Mouse (Mus musculus) lung, postnatal 0 days (tissue): ENCODE data around the gene D2hgdh. TPM values are rescaled to one million over a fixed set of nuclear protein-coding genes. Genes with fewer than 3 reads are reported as not detected.
A peak's percentile ranks its signal among the peaks of the same experiment; 100 is the strongest.

Experiments used
- ATAC-seq: fragments of 200-750 bp; cut with Nextera tagmentation; 2 replicates; pipeline ENCODE4 v1.8.0; 2017; ENCODE audit warnings: moderate library complexity
- DNase-seq: peaks from one replicate; pipeline ENCODE4 v3.0.0-alpha.2; 2016; ENCODE audit warnings: low spot score
- H3K27ac ChIP-seq: fragments of 300-500 bp; sonication (generic); 2 replicates; pipeline ENCODE4 v1.5.1; 2014; ENCODE audit warnings: antibody characterized with exemption, mild to moderate bottlenecking, low read length, mixed read lengths
- H3K27me3 ChIP-seq: fragments of 300-500 bp; sonication (generic); replicated peaks from 2 replicates; pipeline ENCODE4 v1.6.1; 2014; ENCODE audit warnings: low read length, mixed read lengths; ENCODE audit not compliant: insufficient read depth
- H3K36me3 ChIP-seq: fragments of 300-500 bp; sonication (generic); 2 replicates; pipeline ENCODE4 v1.6.1; 2014; ENCODE audit warnings: low read length, mixed read lengths; ENCODE audit not compliant: insufficient read depth
- H3K4me1 ChIP-seq: fragments of 300-500 bp; sonication (generic); 2 replicates; pipeline ENCODE4 v1.6.1; 2014; ENCODE audit warnings: antibody characterized with exemption, low read depth, low read length, mixed read lengths; ENCODE audit not compliant: insufficient read depth
- H3K4me2 ChIP-seq: fragments of 300-500 bp; sonication (generic); replicated peaks from 2 replicates; pipeline ENCODE4 v1.6.1; 2014; ENCODE audit warnings: low read depth, mild to moderate bottlenecking, low read length, moderate library complexity, mixed read lengths
- H3K4me3 ChIP-seq: fragments of 300-500 bp; sonication (generic); 2 replicates; pipeline ENCODE4 v1.5.1; 2014; ENCODE audit warnings: low read depth, low read length
- H3K9ac ChIP-seq: fragments of 300-500 bp; sonication (generic); replicated peaks from 2 replicates; pipeline ENCODE4 v1.6.1; 2014; ENCODE audit warnings: low read depth, mild to moderate bottlenecking
- H3K9me3 ChIP-seq: fragments of 300-500 bp; sonication (generic); 2 replicates; pipeline ENCODE4 v1.6.1; 2016; ENCODE audit warnings: low read length, mixed read lengths
- CTCF ChIP-seq: IDR thresholded peaks from 2 replicates; pipeline ENCODE4 v1.5.1; 2016; ENCODE audit warnings: antibody characterized with exemption, mild to moderate bottlenecking
- EP300 ChIP-seq: IDR thresholded peaks from 2 replicates; pipeline ENCODE4 v1.6.1; 2016; ENCODE audit warnings: antibody characterized with exemption, mild to moderate bottlenecking, control low read depth
- WGBS: fragments of 180-500 bp; shearing (Covaris S2); extraction: QIAGEN DNeasy Blood & Tissue Kit; methylation state at CpG from one replicate; pipeline ENCODE4 v1.1.7; 2014; 5-methylcytosine and 5-hydroxymethylcytosine counted together
- polyA plus RNA-seq: library from polyadenylated mRNA; unstranded; fragments of >200 nt; fragmentation: Nextera tagmentation; extraction: Ambion mirVana; gene quantifications from 2 replicates; pipeline ENCODE4 v1.2.1, GENCODE M21; 2015

The D2hgdh gene
- polyA plus RNA-seq, 1 experiment from 2014 or later, result 7.2 TPM

- ATAC-seq (no peak), DNase-seq (no peak)
- no peaks in the 10 kb centered on the region for H3K9me3 ChIP-seq
- TF ChIP-seq EP300 (no peak), CTCF (no peak)
- no peak overlapping the region for H3K4me2 ChIP-seq
- peaks cover 28% of the 10 kb centered on the region; the same call in 1 of the 2 replicates for H3K36me3 ChIP-seq
- peaks cover 4% of the 10 kb centered on the region; the same call in 1 of the 2 replicates for H3K4me1 ChIP-seq
- no peak overlapping the region for H3K27ac ChIP-seq
- WGBS, result 69% methylated on average over 4 of the region's 4 CpGs
- no peak overlapping the region for H3K9ac ChIP-seq
- H3K4me3 ChIP-seq, result no peak overlapping the region
- H3K27me3 ChIP-seq, result no peaks in the 10 kb centered on the region
These were observed 15.8 kb upstream of the D2hgdh start for GRCm38 (mm10) chr1:93808871-93809270.

GRCm38 (mm10) chr1:93810011-93810410 is 14.7 kb upstream of the D2hgdh start:
- no peak overlapping the region for H3K27ac ChIP-seq
- peaks cover 37% of the 10 kb centered on the region; the same call in 1 of the 2 replicates for H3K36me3 ChIP-seq
- no peaks in the 10 kb centered on the region for H3K9me3 ChIP-seq
- TF ChIP-seq CTCF (no peak), EP300 (no peak)
- no peaks in the 10 kb centered on the region for H3K4me1 ChIP-seq
- no peak for ATAC-seq
- no peak overlapping the region for H3K4me3 ChIP-seq
- no peaks in the 10 kb centered on the region for H3K27me3 ChIP-seq
- no peak overlapping the region for H3K9ac ChIP-seq
- whole genome bisulfite sequencing, result 96% methylated on average over 3 of the region's 3 CpGs
- no peak for DNase-seq
- no peak overlapping the region for H3K4me2 ChIP-seq

GRCm38 (mm10) chr1:93811495-93812039 is 13.1 kb upstream of the D2hgdh start:
- H3K27ac ChIP-seq, result no peak overlapping the region
- H3K4me2 ChIP-seq, result no peak overlapping the region
- peaks cover 49% of the 10 kb centered on the region; the same call in 1 of the 2 replicates for H3K36me3 ChIP-seq
- H3K27me3 ChIP-seq, result no peaks in the 10 kb centered on the region
- WGBS, result 85% methylated on average over 8 of the region's 8 CpGs
- no peak for DNase-seq
- ATAC-seq, result no peak
- TF ChIP-seq EP300 (no peak), CTCF (no peak)
- no peak overlapping the region for H3K4me3 ChIP-seq
- no peak overlapping the region for H3K9ac ChIP-seq
- H3K9me3 ChIP-seq, result no peaks in the 10 kb centered on the region
- H3K4me1 ChIP-seq, result no peaks in the 10 kb centered on the region

- DNase-seq (no peak), ATAC-seq (no peak)
- Histone ChIP-seq H3K27me3 (no peaks in the 10 kb centered on the region), H3K4me3 (no peak overlapping the region), H3K4me2 (no peak overlapping the region), H3K36me3 (peaks cover 55% of the 10 kb centered on the region), H3K4me1 (no peaks in the 10 kb centered on the region), H3K27ac (no peak overlapping the region), H3K9me3 (no peaks in the 10 kb centered on the region), H3K9ac (no peak overlapping the region)
- 92% methylated on average over 8 of the region's 8 CpGs for WGBS
- no peak for TF ChIP-seq CTCF
- no peak for TF ChIP-seq EP300
These were observed 6.7 kb upstream of the D2hgdh start for GRCm38 (mm10) chr1:93817823-93818532.

GRCm38 (mm10) chr1:93818722-93819121 is 6.0 kb upstream of the D2hgdh start:
- ATAC-seq (no peak), DNase-seq (no peak)
- no peak overlapping the region for H3K4me3 ChIP-seq
- WGBS, result 82% methylated on average over 7 of the region's 7 CpGs
- TF ChIP-seq CTCF, result no peak
- TF ChIP-seq EP300, result no peak
- H3K4me2 ChIP-seq, result no peak overlapping the region
- no peaks in the 10 kb centered on the region for H3K4me1 ChIP-seq
- H3K27ac ChIP-seq, result no peak overlapping the region
- H3K9me3 ChIP-seq, result no peaks in the 10 kb centered on the region
- H3K27me3 ChIP-seq, result no peaks in the 10 kb centered on the region
- H3K36me3 ChIP-seq, result peaks cover 48% of the 10 kb centered on the region
- H3K9ac ChIP-seq, result no peak overlapping the region

GRCm38 (mm10) chr1:93823796-93824495 is 763 bp upstream of the D2hgdh start:
- Histone ChIP-seq H3K4me3 (0 out of 2 replicates have a peak overlapping the region, but pooled peaks have one; percentile 57), H3K4me1 (peaks cover 11% of the 10 kb centered on the region; the same call in 1 of the 2 replicates), H3K9ac (peak overlapping the region; percentile 62), H3K9me3 (no peaks in the 10 kb centered on the region), H3K27me3 (no peaks in the 10 kb centered on the region), H3K4me2 (no peak overlapping the region), H3K27ac (peak overlapping the region; percentile 96), H3K36me3 (peaks cover 10% of the 10 kb centered on the region; the same call in 1 of the 2 replicates)
- 61% methylated on average over 3 of the region's 3 CpGs for WGBS
- TF ChIP-seq CTCF (no peak), EP300 (no peak)
- ATAC-seq (no peak), DNase-seq (no peak)
